Mouse (Mus musculus) heart, postnatal 10 days (tissue): Measurements from ENCODE around the gene Svop. TPM values are rescaled to one million over a fixed set of nuclear protein-coding genes. Genes with fewer than 3 reads are reported as not detected.

Source experiments
- DNase-seq, 2 experiments: peaks; one replicate each; pipeline ENCODE4 v3.0.0; 2021
- intact Hi-C: fragments of 180-260 bp; cut with DNase I; formaldehyde crosslinking; loops from one replicate; pipeline ENCODE4 v1.15.1; 2025
- total RNA-seq, 2 experiments: library from RNA; stranded (reverse); gene quantifications; 2 replicates each; pipeline ENCODE4 v1.2.3; 2021

Svop gene
- total RNA-seq, 2 experiments from 2014 or later: not detected

DNA sequence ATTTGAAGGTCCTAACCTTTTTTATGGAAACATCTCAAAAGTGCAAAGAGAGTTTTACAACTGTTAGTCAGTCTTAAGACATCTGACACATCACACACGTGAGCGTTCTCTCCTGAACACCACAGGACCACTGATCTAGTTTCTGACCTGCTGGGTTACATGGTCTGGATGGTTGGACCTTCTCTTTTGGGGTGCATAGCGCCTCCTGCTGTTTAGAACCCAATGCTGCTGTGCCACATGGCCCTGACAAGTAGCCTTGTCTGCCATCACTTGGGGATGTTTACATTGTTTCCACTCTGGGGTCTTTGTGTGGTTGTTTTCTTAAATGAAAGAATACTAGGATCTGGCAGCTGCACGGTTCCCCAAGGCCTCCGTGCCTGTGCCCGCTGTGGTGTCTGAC lies 22.0 kb upstream of the Svop start:
- intact Hi-C loops: no loop called here
- DNase-seq: no peak

DNA sequence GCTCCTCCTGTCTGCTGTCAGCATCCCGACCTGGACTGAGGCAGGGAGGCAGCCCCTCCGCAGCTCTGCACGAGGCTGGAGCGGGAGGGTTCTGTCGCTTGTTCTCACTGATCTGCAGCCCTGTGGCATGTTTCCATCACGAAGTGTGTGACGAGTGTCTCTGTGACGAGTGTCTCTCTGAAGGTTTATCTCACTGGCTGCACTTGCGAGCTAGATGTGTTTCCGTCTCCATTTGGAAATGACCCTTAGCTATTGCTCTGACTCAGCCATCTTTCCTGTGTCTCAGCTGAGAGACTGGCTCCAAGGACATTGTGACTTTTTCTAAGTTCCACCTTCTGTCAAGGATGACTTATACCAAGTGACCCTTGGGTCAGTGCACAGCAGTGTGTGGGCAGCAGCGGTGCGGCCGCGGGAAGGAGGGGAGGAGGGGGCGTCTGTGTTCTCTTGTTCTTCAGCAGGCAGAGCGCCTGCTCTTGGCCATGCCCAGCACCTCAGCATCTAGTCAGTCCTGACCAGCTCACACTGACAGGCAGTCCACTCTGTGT lies 15.1 kb upstream of the Svop start:
- no peak for DNase-seq
- intact Hi-C loops: no loop called here

DNA sequence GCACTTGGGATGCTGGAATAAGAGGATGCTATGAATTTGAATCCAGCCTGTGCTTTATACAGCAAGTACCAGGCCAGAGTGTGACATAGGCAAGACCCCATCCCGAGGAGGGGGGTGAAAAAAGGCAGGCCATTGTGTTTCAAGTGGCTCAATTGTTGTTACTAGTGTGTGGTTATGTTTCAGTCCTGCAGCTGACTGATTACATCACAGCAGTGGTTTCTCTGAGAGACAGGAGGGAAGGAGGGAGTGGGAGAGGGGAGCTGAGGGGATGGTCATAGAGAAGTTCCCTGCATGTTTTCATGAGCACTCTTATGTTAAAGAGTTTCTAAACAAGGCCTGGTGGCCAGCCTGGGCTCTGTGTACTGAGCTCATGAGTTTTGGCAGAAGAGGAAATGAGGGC lies 11.4 kb upstream of the Svop start:
- no peak for DNase-seq
- intact Hi-C loops: loop anchor here (5.0 kb wide), 1 partner anchor 111 kb away; the partner anchor contains the start of gene Ssh1

DNA sequence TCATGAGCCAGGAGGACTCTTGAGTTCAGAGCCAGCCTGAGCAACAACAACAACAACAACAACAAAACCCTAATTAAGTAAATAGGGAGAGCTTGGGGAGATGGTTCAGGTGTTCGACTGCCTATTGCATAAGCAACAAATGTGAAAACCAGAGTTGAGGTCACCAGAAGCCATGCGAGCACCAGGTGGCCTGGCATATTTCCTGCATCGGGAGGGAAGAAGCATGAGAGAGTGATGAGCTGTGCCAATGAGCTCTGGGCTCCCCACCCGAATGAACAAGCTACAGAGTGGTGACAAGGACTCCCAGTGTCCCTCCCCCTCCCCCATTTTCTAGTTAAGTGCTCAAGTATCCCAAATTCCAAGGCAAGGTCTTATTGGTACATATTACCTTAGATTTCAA lies 10.5 kb upstream of the Svop start:
- no peak for DNase-seq
- intact Hi-C loops: loop anchor here (2.0 to 5.0 kb wide), 3 partner anchors 25 to 110 kb away; partner anchors contain the start of gene Ssh1

DNA sequence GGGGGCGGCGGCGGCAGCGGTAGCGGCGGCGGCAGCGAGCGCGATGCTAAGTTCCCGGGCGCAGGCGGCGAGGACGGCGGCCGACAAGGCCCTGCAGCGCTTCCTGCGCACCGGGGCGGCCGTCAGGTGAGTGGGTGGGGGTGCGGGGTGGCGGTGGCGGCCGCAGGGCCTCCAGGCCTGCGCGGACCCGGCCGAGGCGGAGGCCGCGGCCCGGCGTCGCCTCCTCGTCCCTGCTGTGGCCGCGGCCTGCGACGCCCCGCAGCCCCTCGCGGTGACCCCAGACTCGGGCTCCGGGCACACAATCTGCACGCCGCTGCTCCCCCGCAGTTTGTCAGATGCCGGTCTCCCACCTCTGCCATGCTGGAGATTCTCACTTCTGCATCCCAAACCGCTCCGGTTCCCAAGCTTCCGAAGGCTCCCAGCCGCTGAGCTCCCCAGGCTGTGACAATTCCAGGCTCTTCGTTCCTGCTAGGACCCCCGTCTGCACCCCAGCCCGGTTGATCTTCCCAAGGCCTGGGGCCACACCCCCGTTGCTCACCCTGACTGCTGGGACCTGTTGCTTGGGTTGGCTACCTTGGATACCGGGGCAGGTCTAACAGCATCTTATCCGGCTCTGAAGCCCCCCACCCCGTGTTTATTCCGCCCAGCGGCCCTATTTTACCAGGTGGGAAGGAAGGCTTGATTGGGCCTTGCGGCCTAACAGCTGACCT lies 9.2 kb upstream of the Svop start:
- no peak for DNase-seq
- intact Hi-C loops: loop anchor here (2.0 to 5.0 kb wide), 3 partner anchors 26 to 108 kb away; partner anchors contain the start of gene Ssh1

DNA sequence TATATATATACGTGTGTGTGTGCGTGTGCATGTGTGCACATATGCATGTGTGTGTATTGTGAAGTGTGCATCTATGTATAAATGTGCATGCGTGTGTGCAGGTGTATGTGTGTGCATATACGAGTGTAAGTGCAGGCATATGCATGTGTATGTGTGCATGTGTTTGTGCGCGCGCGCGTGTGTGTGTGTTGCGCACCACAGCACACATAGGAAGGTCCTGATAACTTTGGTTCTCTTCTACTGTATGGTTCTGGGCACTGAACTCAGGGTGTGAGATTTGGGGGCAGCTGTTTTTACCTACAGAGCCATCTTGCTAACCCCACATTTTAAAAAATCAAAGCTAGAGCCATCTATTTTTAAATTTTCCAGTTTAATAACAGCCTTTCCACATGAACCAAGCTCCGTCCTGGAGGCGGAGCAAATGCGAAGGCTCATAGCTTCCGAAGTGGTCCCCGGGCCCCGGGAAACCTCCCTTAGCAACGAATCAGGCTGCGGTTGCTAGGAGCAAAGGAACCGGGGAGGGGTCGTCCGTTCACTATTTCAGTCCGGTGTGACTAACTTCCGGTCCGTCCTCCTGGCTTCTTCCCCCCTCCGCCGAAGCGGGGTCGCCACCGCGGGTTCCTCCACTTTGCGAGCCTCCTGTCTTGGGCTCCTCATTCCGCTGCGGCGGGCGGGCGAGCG lies 8.5 kb upstream of the Svop start:
- peak; percentile 94 to 96 for DNase-seq
- intact Hi-C loops: loop anchor here (2.0 to 5.0 kb wide), 3 partner anchors 27 to 108 kb away; partner anchors contain the start of gene Ssh1

DNA sequence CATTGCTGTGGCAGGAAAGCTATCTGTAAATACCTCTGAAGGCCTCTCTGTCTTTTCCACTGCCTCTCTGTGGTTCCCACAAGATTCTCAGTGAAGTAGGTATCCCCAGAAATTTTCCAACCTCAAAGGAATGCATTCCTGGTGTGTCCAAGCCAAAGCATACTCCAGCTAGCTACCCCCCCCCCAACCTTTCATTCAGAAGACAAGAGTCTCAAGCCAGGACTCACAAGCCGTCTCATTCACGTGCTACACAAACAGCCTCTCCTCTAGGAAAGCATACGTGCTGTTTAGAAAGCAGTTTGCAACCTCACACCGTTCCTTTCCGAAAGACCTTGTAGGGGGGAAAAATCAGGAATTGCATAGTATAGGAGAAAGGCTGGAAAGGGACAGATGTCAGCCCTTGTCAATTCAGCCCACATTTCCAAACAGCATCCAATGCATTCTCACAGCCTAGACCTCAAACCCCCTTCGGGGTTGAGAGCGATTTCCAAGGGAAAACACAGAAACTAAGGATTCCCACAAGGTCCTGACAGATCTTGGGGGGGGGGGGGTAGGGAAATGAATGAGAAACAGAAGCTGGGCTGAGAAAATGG lies 853 bp downstream of the Svop start:
- intact Hi-C loops: no loop called here
- no peak for DNase-seq

DNA sequence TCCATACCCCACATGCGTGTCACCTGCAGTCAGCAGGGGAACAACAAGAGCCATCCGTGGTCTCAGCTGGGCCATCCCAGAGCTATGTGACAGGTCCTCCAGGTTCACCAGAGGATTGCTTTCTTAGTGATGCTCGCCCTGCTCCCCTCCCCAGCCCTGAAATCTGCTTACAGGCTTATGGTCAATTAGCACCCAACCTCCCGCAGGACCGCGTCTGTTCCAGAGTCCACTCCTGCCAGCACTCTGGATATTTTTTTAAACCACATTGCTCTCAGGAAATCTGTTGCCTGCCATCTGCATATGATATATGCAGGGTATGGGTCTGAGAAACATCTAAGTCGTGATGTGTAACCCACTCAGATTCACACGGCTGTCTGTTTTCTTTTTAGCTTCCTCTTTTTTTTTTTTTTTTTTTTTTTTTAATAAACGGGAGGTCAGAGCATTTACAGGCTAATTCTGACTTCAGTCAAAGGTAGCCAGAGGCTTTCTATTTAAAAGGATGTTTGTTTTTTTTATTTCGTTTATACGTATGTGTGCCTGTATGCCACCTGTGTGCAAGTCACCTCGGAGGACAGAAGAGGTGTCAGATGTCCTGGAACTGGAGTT lies 3.4 kb downstream of the Svop start:
- intact Hi-C loops: loop anchor here (5.0 kb wide), 1 partner anchor 76 kb away; no protein-coding TSS in a partner anchor
- no peak for DNase-seq

DNA sequence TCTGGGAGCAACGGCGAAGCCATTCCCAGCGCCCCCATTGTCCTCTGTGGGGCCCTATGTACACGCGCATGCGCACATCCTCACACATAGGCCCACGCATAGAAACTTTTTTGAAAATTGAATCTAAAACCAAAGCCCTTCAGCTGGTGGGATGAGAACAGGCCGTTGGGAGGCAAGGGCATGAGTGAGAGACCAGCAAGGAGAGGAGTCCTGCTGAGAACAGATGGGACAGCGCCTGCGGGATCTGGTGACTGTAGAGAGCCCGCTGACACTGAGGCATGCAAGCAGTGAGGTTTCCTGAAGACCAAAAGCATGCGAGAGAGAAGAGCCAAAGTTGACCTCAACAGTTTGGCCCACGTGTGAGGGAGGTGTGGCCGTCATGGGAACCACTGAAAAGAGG lies 5.9 kb downstream of the Svop start:
- DNase-seq: no peak
- intact Hi-C loops: loop anchor here (5.0 kb wide), 1 partner anchor 73 kb away; no protein-coding TSS in a partner anchor

DNA sequence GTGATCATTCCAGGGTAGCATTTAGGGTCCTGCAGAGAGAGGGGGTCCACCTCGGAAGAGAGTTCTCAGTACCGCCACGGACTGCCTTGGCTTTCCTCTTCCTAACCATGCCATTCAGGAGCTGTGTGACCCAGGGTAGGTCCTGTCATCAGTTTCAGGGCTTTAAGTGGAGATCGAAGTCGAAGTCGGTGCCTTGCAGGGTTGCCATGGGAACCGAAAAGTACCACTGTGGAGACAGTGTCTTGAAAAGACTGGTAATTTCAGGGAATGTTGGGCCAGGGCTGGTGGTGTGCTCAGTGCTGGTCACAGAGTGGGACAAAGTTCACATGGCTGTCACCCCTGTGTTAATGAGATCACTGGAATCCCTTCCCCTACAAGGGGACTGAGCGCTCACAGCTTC lies 14.4 kb downstream of the Svop start:
- intact Hi-C loops: no loop called here
- no peak for DNase-seq

DNA sequence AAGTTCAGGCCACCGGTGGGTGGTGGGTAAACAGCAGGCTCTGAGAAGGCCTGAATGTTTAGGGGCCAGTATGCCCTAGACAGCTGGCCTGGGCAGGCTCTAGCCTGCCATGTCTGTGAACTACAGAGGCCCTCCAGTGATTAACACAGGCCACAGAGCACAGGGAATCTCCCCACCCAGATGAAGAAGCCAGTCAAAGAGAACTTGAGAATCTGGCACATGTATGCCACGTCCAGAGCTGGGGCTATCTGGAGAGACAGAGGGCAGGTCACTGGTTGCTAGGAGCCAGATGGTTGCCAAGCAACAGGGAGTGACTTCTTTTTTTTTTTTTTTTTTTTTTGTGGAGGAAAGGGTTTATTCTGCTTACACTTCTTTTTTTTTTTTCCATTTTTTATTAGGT lies 19.1 kb downstream of the Svop start:
- no peak for DNase-seq
- intact Hi-C loops: no loop called here

DNA sequence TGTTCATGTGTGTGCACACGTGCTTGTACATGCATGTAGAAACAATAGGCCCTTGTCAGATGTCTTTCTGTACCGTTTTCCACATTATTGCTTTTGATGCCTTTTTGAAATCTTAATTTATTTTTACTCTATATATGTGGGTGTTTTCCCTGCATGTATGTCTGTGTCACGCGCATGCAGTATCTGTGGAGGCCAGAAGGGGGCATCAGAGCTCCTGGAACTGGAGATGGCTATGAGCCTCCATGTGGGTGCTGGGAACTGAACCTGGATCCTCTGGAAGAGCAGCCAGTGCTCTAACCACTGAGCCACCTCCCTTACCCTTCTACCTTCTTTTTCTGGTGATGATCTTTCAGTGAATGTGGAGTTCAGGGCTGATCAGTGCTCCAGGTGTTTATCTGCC lies 20.5 kb downstream of the Svop start:
- intact Hi-C loops: no loop called here
- DNase-seq: no peak

DNA sequence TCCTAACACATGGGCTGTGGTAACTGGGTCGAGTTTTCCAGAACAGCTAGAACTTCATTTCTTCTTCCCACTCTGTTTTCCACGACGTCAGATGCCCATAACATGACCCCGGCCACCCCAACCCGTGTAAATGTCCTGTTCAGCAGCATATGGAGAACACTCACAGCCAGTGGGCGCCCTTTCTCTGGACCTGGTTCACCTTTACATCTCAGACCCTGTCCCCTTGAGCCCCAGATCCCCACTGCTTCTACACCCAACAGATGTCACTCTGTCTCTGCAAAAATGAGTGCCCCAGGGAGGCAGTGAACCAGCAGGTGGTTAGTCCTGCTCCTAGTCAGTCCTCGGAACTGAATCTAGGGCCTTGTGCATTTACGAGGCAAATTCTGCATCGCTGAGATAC lies 23.4 kb downstream of the Svop start:
- DNase-seq: no peak
- intact Hi-C loops: no loop called here

DNA sequence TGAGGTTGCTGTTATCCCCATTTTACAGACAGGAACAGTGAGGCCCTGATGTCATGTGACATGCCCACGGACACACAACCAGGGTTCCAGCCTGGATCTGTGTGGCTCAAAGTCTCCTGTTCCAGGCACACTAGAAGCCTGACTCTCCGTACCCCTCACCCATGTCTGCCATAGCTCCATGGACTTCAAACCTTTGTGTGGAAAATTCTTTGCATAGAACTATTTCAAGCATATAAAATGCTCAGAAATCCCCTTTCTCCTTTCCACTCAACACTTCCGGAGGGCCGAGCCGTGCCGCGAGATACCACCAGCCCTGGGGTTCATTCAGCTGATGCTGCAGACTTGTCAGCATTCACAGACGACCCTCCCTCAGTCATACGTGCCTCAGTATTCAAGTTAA lies 23.8 kb downstream of the Svop start:
- intact Hi-C loops: no loop called here
- no peak for DNase-seq

DNA sequence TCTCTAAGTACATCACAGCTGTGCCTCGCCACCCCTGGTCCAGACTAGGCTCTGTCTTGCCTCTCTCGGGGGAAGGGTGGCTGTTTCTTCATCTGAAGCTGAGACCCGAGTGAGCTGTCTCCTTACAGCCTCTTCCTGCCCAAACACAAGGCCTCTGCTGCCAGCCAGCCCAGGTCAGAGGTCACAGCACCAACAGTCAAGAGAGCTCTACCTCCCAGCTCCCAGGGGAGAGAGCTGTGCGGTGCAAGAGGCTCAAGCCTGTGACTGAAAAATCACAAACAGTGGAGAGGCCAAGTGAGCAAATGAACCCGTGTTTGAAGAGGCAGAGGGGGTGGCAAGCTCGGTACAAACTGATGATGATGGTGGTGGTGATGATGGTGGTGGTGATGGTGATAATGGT lies 24.8 kb downstream of the Svop start:
- intact Hi-C loops: no loop called here
- no peak for DNase-seq

DNA sequence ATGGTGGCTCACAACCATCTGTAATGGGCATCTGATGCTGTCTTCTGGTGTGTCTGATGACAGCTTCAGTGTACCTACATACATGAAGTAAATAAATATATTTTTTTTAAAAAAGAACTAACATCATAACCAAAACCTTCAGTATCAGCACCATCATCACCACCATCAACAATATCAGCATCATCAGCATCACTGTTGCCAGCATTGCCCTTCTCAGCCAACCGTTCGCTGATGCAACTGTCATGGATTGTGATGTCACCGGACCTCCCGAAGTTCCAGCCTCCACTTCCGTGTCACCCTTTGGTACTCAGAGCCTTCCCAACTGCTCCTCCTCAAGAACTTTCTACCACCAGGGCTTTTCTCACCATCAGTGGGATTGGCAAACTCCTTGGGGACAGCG lies 26.2 kb downstream of the Svop start, which contains the start of gene Usp30:
Gene Usp30 (plus strand): TSS at position 301 of the 400 bp plus-strand sequence.
- DNase-seq: no peak
- intact Hi-C loops: no loop called here

DNA sequence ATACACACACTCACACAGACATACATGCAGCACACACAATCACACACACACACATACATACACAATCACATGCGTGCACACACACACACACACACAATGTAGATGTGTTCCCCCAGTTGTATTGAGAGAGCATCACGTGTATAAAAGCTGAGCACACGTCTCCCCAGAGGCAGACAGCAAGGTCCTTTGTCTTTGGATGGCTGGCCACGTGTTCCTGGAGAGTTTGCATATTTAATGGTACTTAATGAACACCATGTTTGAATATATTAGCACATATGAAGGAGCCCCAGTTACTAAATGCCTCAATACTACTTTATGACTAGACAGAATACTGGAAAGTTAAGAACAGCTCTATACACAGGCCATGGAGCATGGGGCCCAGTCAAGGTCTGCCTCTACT lies 27.4 kb downstream of the Svop start:
- intact Hi-C loops: no loop called here
- no peak for DNase-seq

DNA sequence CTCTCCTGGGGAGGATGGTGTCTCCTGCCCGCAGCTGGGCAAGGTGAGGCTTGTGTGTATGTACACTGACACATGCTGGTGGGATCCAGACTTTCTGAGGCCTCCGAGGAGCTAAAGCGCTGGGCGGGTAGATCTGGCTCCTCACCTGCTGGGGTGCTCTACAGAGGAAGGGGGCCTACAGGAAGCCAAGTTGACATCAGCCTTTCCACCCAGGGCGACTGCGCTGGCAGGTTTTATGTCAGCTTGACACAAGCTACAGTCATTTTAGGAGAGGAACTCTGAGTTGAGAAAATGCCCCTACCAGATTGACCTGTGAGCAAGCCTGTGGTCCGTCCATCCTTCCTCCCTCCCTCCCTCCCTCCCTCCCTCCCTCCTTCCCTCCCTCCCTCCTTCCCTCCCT lies 29.7 kb downstream of the Svop start:
- intact Hi-C loops: no loop called here
- no peak for DNase-seq

DNA sequence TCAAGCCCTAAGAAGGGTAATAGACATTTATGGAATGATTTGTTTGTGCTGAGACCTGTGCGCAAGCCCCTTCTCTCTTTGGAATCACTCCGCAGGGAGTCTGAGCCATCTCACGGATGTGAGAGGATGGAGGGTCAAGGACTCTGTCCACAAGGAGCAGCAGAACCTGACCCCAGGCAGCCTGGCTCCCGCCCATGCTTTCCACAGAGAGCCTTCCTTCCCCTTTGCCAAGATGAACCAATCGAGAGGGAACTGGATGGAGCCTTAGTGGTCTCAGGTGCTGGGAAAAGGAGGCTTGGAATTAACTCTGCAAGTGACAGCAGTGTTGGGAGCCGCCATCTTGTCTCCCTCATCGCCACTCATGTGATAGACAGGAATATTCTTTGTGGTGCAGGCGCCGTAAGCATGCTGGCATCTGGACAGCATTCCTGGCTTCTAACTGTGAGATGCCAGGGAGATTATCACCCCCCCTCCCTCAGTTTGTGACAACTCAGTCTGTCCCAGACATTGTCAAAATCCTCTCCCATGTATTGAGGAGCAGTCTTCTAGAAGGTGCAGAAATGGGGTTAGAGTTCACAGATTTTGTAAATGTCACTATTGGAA lies 34.1 kb downstream of the Svop start:
- no peak for DNase-seq
- intact Hi-C loops: no loop called here

DNA sequence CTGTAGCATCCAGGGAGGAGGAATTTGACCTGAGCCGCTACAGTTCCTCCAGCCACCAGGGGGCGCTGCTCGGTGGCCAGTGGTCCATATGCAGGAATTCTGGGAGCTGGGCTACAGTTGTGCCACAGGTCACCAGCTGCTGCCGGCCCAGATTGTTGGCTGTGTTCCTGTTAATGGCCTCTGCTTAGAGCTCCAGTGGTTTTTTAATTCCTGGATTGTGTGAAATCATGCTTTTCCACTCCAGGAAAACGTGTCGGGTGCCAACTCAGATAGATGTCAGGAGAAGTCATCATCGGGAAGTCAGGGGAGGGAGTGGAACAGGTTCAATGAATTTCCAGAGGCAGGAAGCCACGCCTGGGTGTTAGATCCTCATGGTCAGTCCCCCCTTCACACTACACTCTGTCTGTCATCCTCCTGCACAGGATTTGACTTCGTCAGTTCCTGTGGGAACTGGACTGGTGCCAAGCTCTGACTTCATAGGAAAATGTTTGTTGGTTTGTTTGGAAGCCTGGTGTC lies 39.1 kb downstream of the Svop start:
- intact Hi-C loops: loop anchor here (2.0 to 5.0 kb wide), 3 partner anchors 48 to 125 kb away; no protein-coding TSS in a partner anchor
- DNase-seq: peak; percentile 83 to 86
